Mouse (Mus musculus): ENCODE measurements around the gene Erich4. TPM values are rescaled to one million over a fixed set of nuclear protein-coding genes. Genes with fewer than 3 reads are reported as not detected.

Gene Erich4
- polyA plus RNA-seq (2017; shearing (Covaris generic)) = not detected

GRCm38 (mm10) chr7:25615706-25616011, at the start of gene Erich4:
TSS of gene Erich4 (minus strand) at chr7:25615892.

GRCm38 (mm10) chr7:25658657-25659472, 43.2 kb upstream of the Erich4 start, which contains the start of the genes Bckdha and Exosc5:
TSS of gene Bckdha (minus strand) at chr7:25658981.
TSS of gene Exosc5 (plus strand) at chr7:25659164.

DNA sequence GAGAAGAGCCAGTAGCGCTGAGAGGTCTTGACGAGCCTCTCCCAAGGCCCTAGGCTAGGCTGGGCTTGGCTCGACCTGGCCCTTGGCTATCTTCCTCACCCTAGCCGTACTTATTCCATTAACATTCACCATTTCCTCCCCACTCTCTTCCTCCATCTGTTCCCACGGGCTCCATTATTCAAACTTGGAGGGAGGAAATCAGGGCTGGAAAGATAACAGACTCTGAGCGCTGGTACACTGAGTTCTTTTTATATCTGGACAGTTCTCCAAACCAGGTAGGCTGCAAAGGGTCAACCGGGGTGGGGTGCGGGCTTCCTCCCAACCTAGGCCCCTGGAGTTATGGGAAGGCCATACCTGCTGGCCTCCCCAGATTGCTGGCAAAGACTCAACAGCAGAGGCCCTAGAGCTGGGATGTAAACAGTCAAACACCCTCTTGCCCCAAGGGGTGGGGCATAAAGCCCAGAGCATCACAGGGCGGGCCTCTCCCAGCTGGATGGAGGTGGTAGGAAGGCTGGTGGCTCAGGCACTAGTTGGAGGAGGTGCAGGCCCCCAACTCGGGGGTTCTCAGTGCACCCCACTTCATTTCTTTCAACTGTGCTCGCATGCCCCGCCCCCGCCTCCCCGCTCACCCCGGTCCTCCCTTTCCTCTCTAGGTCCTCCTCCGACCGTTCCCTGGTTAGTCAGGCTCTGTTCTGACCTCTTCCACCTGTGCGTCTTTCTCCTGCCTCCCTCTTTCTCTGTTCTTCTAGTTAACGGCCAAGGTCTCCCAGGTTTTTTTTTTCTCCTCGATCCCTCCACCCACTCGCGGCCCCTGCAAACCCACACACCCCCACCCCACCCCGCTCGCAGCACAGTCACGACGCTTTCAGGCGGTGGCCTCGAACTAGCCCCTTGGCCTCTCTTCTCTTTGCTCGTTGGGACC, 11.1 kb upstream of the Erich4 start, which contains the start of gene B3gnt8:
TSS of gene B3gnt8 (plus strand) at position 146 of the 922 bp plus-strand sequence.

GRCm38 (mm10) chr7:25618865-25619721, 3.4 kb upstream of the Erich4 start, which contains the start of gene Dmac2:
TSS of gene Dmac2 (plus strand) at chr7:25619414.

Other genes starting within 250 kb of the Erich4 start
- gene Cnfn, start 246.2 kb downstream of the Erich4 start, polyA plus RNA-seq (2017; shearing (Covaris generic)) = not detected
- gene Lipe, start 217.2 kb downstream of the Erich4 start, polyA plus RNA-seq (2017; shearing (Covaris generic)) = 10 to 100 TPM; 13.8 to 15.9 TPM
- gene Cxcl17, start 203.0 kb downstream of the Erich4 start, polyA plus RNA-seq (2017; shearing (Covaris generic)) = 1 to 10 TPM in 1 of 2 experiments, under 1 TPM in 1; 0.57 to 1.1 TPM
- 1 to 10 TPM; 2.4 to 3.5 TPM for gene Ceacam1, start 138.3 kb downstream of the Erich4 start, polyA plus RNA-seq (2017; shearing (Covaris generic))
- under 1 TPM; 0.16 to 0.55 TPM for gene Ceacam2, start 76.0 kb downstream of the Erich4 start, polyA plus RNA-seq (2017; shearing (Covaris generic))
- gene Dmac2, start 3.5 kb upstream of the Erich4 start, polyA plus RNA-seq (2017; shearing (Covaris generic)) = 10 to 100 TPM; 53.3 to 75.0 TPM
- gene B3gnt8, start 10.8 kb upstream of the Erich4 start, polyA plus RNA-seq (2017; shearing (Covaris generic)) = 1 to 10 TPM in 1 of 2 experiments, under 1 TPM in 1; 0.65 to 1.4 TPM
- 10 to 100 TPM; 45.4 to 49.0 TPM for gene Bckdha, start 43.1 kb upstream of the Erich4 start, polyA plus RNA-seq (2017; shearing (Covaris generic))
- 100 to 1,000 TPM; 104 to 107 TPM for gene Exosc5, start 43.3 kb upstream of the Erich4 start, polyA plus RNA-seq (2017; shearing (Covaris generic))
- 1 to 10 TPM; 3.3 to 3.8 TPM for gene Tmem91, start 59.3 kb upstream of the Erich4 start, polyA plus RNA-seq (2017; shearing (Covaris generic))
- 10 to 100 TPM; 46.8 to 47.3 TPM for gene B9d2, start 64.9 kb upstream of the Erich4 start, polyA plus RNA-seq (2017; shearing (Covaris generic))
- gene Tgfb1, start 71.1 kb upstream of the Erich4 start, polyA plus RNA-seq (2017; shearing (Covaris generic)) = 100 to 1,000 TPM; 127 to 144 TPM
- 10 to 100 TPM; 55.7 to 80.6 TPM for gene Ccdc97, start 103.2 kb upstream of the Erich4 start, polyA plus RNA-seq (2017; shearing (Covaris generic))
- gene Hnrnpul1, start 138.9 kb upstream of the Erich4 start, polyA plus RNA-seq (2017; shearing (Covaris generic)) = 100 to 1,000 TPM in 1 of 2 experiments, 10 to 100 TPM in 1; 89.8 to 102 TPM
- 10 to 100 TPM; 18.5 to 49.0 TPM for gene Axl, start 172.8 kb upstream of the Erich4 start, polyA plus RNA-seq (2017; shearing (Covaris generic))
- gene Cyp2s1, start 201.0 kb upstream of the Erich4 start, polyA plus RNA-seq (2017; shearing (Covaris generic)) = 10 to 100 TPM in 1 of 2 experiments, 1 to 10 TPM in 1; 8.3 to 10.2 TPM